Comparison of ENCODE assay signal across 9 mouse cellular contexts in the genomic region with DNA sequence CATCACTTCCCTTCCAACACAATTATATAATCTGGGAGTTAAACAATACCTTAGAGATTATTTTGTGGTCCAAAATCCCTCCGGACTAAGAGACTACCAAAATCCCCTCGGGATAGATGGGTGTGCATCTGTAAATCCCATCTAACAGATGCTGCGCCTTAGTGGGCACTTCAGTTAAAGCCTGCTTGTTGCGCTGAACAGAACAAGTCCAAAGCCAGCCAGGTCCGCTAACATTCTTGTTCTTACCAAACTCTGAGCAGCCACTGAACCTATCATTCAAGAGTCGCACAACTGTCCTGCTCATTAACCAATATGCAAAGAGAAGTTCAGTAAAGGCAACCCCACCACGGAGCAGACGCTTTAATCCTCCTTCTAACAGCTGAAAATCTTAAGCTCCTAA. TPM values are rescaled to one million over a fixed set of nuclear protein-coding genes. Genes with fewer than 3 reads are reported as not detected.
DNase-seq lines count a peak whose midpoint lies in the region; ATAC-seq and TF ChIP-seq lines count a peak whose summit lies in the region.
"Had no signal": no experiment of that assay in that cellular context is flagged by ENCODE, and none has a peak within 500 bp of the region (broad histone marks: within the 10 kb centered on the region; RNA-seq: fewer than 3 reads in every experiment).

No protein-coding gene starts in this region.

- H3K27ac ChIP-seq in lung, postnatal 0 days (ENCODE audit: low read length), result no peak overlapping the region
- H3K27ac ChIP-seq in forebrain, embryonic 11.5 days (ENCODE audit: low read depth, low read length), result no peak overlapping the region
- H3K27ac ChIP-seq in limb, embryonic 11.5 days (replicated peaks; ENCODE audit: low read depth, low read length), result no peak overlapping the region
- no peak overlapping the region for H3K27ac ChIP-seq in olfactory bulb, adult 2 months (ENCODE audit: insufficient read depth, low read depth, low read length)

- no peak for DNase-seq in lung, postnatal 0 days (ENCODE audit: low spot score)
- no peak for DNase-seq in lung, postnatal 10 days
- DNase-seq in forebrain, embryonic 11.5 days (ENCODE audit: low spot score), result no peak
- DNase-seq in limb, embryonic 11.5 days (ENCODE audit: low spot score), result no peak
- DNase-seq in layer of hippocampus, adult 18-20 months (ENCODE audit: low spot score in 2 of 2), result no peak
- DNase-seq in frontal cortex, adult 2 months (ENCODE audit: extremely low spot score in 1 of 2, low spot score in 1 of 2), result no peak

- no peaks in the 10 kb centered on the region for H3K9me3 ChIP-seq in lung, postnatal 0 days (ENCODE audit: low read length)
- peaks cover 3% of the 10 kb centered on the region; the same call in 1 of the 2 replicates for H3K9me3 ChIP-seq in forebrain, embryonic 11.5 days (ENCODE audit: control insufficient read depth, low read length)
- no peaks in the 10 kb centered on the region; the same call in 1 of the 2 replicates for H3K9me3 ChIP-seq in limb, embryonic 11.5 days (ENCODE audit: control insufficient read depth, low read length)

- H3K36me3 ChIP-seq in lung, postnatal 0 days (ENCODE audit: insufficient read depth, low read length), result no peaks in the 10 kb centered on the region
- H3K36me3 ChIP-seq in forebrain, embryonic 11.5 days (ENCODE audit: control insufficient read depth, insufficient read depth, low read length), result peaks cover 4% of the 10 kb centered on the region; the same call in 1 of the 2 replicates
- peaks cover 10% of the 10 kb centered on the region; the same call in 1 of the 2 replicates for H3K36me3 ChIP-seq in limb, embryonic 11.5 days (ENCODE audit: control insufficient read depth, insufficient read depth, low read length)

- WGBS in lung, postnatal 0 days, result 43% methylated on average over 8 of the region's 8 CpGs
- WGBS in forebrain, embryonic 11.5 days, result 45% methylated on average over 8 of the region's 8 CpGs
- WGBS in limb, embryonic 11.5 days, result 60% methylated on average over 8 of the region's 8 CpGs
- WGBS in olfactory bulb, adult 2 months, result 13% methylated on average over 8 of the region's 8 CpGs

- no peak overlapping the region for H3K9ac ChIP-seq in lung, postnatal 0 days (replicated peaks; ENCODE audit: low read depth)
- H3K9ac ChIP-seq in forebrain, embryonic 11.5 days (ENCODE audit: low read length), result peak overlapping the region; percentile 100
- peak overlapping the region; percentile 38; the same call in 1 of the 2 replicates for H3K9ac ChIP-seq in limb, embryonic 11.5 days (ENCODE audit: low read length)

- H3K4me2 ChIP-seq in lung, postnatal 0 days (replicated peaks; ENCODE audit: low read depth, low read length), result peak overlapping the region; percentile 62; the same call in 1 of the 2 replicates
- peak overlapping the region; percentile 58 for H3K4me2 ChIP-seq in forebrain, embryonic 11.5 days (ENCODE audit: low read depth, low read length, severe bottlenecking)
- H3K4me2 ChIP-seq in limb, embryonic 11.5 days (ENCODE audit: low read depth, severe bottlenecking), result peak overlapping the region; percentile 75

- no peak for TF ChIP-seq POLR2A in olfactory bulb, adult 2 months (IDR thresholded peaks at IDR 0.05; ENCODE audit: insufficient read depth, low read depth, low read length)

- no peaks in the 10 kb centered on the region for H3K27me3 ChIP-seq in lung, postnatal 0 days (replicated peaks; ENCODE audit: insufficient read depth, low read length)
- H3K27me3 ChIP-seq in forebrain, embryonic 11.5 days (ENCODE audit: control insufficient read depth, insufficient read depth, low read length), result no peaks in the 10 kb centered on the region
- no peaks in the 10 kb centered on the region for H3K27me3 ChIP-seq in limb, embryonic 11.5 days (ENCODE audit: control insufficient read depth, insufficient read depth, low read length)

- H3K4me1 ChIP-seq in lung, postnatal 0 days (ENCODE audit: insufficient read depth, low read depth, low read length), result peaks cover 5% of the 10 kb centered on the region; the same call in 1 of the 2 replicates
- H3K4me1 ChIP-seq in forebrain, embryonic 11.5 days (replicated peaks; ENCODE audit: control insufficient read depth, insufficient read depth, low read length), result peaks cover 8% of the 10 kb centered on the region; the same call in 1 of the 2 replicates
- peaks cover 10% of the 10 kb centered on the region; the same call in 1 of the 2 replicates for H3K4me1 ChIP-seq in limb, embryonic 11.5 days (ENCODE audit: control insufficient read depth, insufficient read depth, low read length)
- H3K4me1 ChIP-seq in olfactory bulb, adult 2 months (ENCODE audit: control insufficient read depth, insufficient read depth, low read length), result peaks cover 7% of the 10 kb centered on the region

- H3K4me3 ChIP-seq in lung, postnatal 0 days (ENCODE audit: low read depth, low read length), result no peak overlapping the region
- H3K4me3 ChIP-seq in forebrain, embryonic 11.5 days (ENCODE audit: low read depth, low read length), result peak overlapping the region; percentile 97
- H3K4me3 ChIP-seq in limb, embryonic 11.5 days (ENCODE audit: low read depth, low read length), result peak overlapping the region; percentile 100
- peak overlapping the region; percentile 19; the same call in 1 of the 2 replicates for H3K4me3 ChIP-seq in olfactory bulb, adult 2 months (ENCODE audit: insufficient read depth, low read depth, low read length)

- TF ChIP-seq EP300 in lung, postnatal 0 days (IDR thresholded peaks at IDR 0.05), result no peak

- TF ChIP-seq CTCF in lung, postnatal 0 days (IDR thresholded peaks at IDR 0.05), result no peak
- TF ChIP-seq CTCF in olfactory bulb, adult 2 months (IDR thresholded peaks at IDR 0.05; ENCODE audit: insufficient read depth, low read depth, low read length), result no peak

- ATAC-seq in lung, postnatal 0 days, result no peak
- ATAC-seq in forebrain, embryonic 11.5 days (replicated peaks; ENCODE audit: low FRiP score), result no peak
- ATAC-seq in limb, embryonic 11.5 days (ENCODE audit: insufficient number of reproducible peaks, low FRiP score, low TSS enrichment, low read depth), result no peak
- ATAC-seq in inflammation-experienced regulatory T-cells, adult 6 months, result no peak

RNA-seq across cellular contexts. Expression of a gene that starts 2.1 kb away (rescaled TPM):
- polyA plus RNA-seq in lung, postnatal 0 days (2015; fragmentation: Nextera tagmentation; extraction: Ambion mirVana), result 47.6 and 54.1 TPM in 2 replicates
- 50.5 and 56.8 TPM in 2 replicates for polyA plus RNA-seq in forebrain, embryonic 11.5 days (2014; fragmentation: Nextera tagmentation; extraction: Ambion mirVana)
- 29.7 and 42.2 TPM in 2 replicates for polyA plus RNA-seq in limb, embryonic 11.5 days (2014; fragmentation: Nextera tagmentation; extraction: Ambion mirVana)
- polyA plus RNA-seq in olfactory bulb, adult 2 months (2012; ENCODE audit: insufficient read depth, insufficient read length, low replicate concordance, missing spikeins), result 554 TPM in 1 of 2 replicates, not detected in the other
- 10 to 100 TPM; 28.1 to 42.5 (median 32.0) TPM for polyA plus RNA-seq in inflammation-experienced regulatory T-cells, adult 6 months (2017; shearing (Covaris generic))
- 100 to 1,000 TPM; 521 to 525 TPM for total RNA-seq in layer of hippocampus, adult 18-20 months (2021)
- 352 and 353 TPM in 2 replicates for polyA plus RNA-seq in frontal cortex, adult 2 months (2012; rRNA removed)

RNA-seq across cellular contexts. Expression of a gene that starts 13.9 kb away (rescaled TPM):
- not detected in 2 replicates for polyA plus RNA-seq in lung, postnatal 0 days (2015; fragmentation: Nextera tagmentation; extraction: Ambion mirVana)
- polyA plus RNA-seq in forebrain, embryonic 11.5 days (2014; fragmentation: Nextera tagmentation; extraction: Ambion mirVana), result not detected in 2 replicates
- polyA plus RNA-seq in limb, embryonic 11.5 days (2014; fragmentation: Nextera tagmentation; extraction: Ambion mirVana), result not detected in 2 replicates
- polyA plus RNA-seq in olfactory bulb, adult 2 months (2012; ENCODE audit: insufficient read depth, insufficient read length, low replicate concordance, missing spikeins), result not detected in 2 replicates
- polyA plus RNA-seq in inflammation-experienced regulatory T-cells, adult 6 months (2017; shearing (Covaris generic)), result not detected
- total RNA-seq in layer of hippocampus, adult 18-20 months (2021), result 1 to 10 TPM in 1 of 2 experiments, not detected in 1; 1.9 TPM
- polyA plus RNA-seq in frontal cortex, adult 2 months (2012; rRNA removed), result 0.20 TPM in 1 of 2 replicates, not detected in the other
- polyA plus RNA-seq: gonadal fat pad, adult 2 months had no signal

RNA-seq across cellular contexts. Expression of a gene that starts 15.3 kb away (rescaled TPM):
- polyA plus RNA-seq in lung, postnatal 0 days (2015; fragmentation: Nextera tagmentation; extraction: Ambion mirVana), result 627 and 659 TPM in 2 replicates
- polyA plus RNA-seq in forebrain, embryonic 11.5 days (2014; fragmentation: Nextera tagmentation; extraction: Ambion mirVana), result 803 and 835 TPM in 2 replicates
- 1,013 and 1,034 TPM in 2 replicates for polyA plus RNA-seq in limb, embryonic 11.5 days (2014; fragmentation: Nextera tagmentation; extraction: Ambion mirVana)
- 934 TPM in 1 of 2 replicates, not detected in the other for polyA plus RNA-seq in olfactory bulb, adult 2 months (2012; ENCODE audit: insufficient read depth, insufficient read length, low replicate concordance, missing spikeins)
- 1,000 to 10,000 TPM; 1,299 to 2,086 (median 1,613) TPM for polyA plus RNA-seq in inflammation-experienced regulatory T-cells, adult 6 months (2017; shearing (Covaris generic))
- 100 to 1,000 TPM; 526 to 527 TPM for total RNA-seq in layer of hippocampus, adult 18-20 months (2021)
- polyA plus RNA-seq in frontal cortex, adult 2 months (2012; rRNA removed), result 567 and 606 TPM in 2 replicates

RNA-seq across cellular contexts. Expression of a gene that starts 34.1 kb away (rescaled TPM):
- 0.45 and 0.70 TPM in 2 replicates for polyA plus RNA-seq in lung, postnatal 0 days (2015; fragmentation: Nextera tagmentation; extraction: Ambion mirVana)
- 4.7 and 5.3 TPM in 2 replicates for polyA plus RNA-seq in forebrain, embryonic 11.5 days (2014; fragmentation: Nextera tagmentation; extraction: Ambion mirVana)
- polyA plus RNA-seq in limb, embryonic 11.5 days (2014; fragmentation: Nextera tagmentation; extraction: Ambion mirVana), result 5.6 and 6.5 TPM in 2 replicates
- 329 TPM in 1 of 2 replicates, not detected in the other for polyA plus RNA-seq in olfactory bulb, adult 2 months (2012; ENCODE audit: insufficient read depth, insufficient read length, low replicate concordance, missing spikeins)
- polyA plus RNA-seq in inflammation-experienced regulatory T-cells, adult 6 months (2017; shearing (Covaris generic)), result 10 to 100 TPM; 12.2 to 49.0 (median 34.4) TPM
- total RNA-seq in layer of hippocampus, adult 18-20 months (2021), result 100 to 1,000 TPM; 339 to 340 TPM
- 270 and 282 TPM in 2 replicates for polyA plus RNA-seq in frontal cortex, adult 2 months (2012; rRNA removed)

RNA-seq across cellular contexts. Expression of a gene that starts 55.6 kb away (rescaled TPM):
- polyA plus RNA-seq in lung, postnatal 0 days (2015; fragmentation: Nextera tagmentation; extraction: Ambion mirVana), result 30.8 and 38.6 TPM in 2 replicates
- 14.6 and 16.7 TPM in 2 replicates for polyA plus RNA-seq in forebrain, embryonic 11.5 days (2014; fragmentation: Nextera tagmentation; extraction: Ambion mirVana)
- polyA plus RNA-seq in limb, embryonic 11.5 days (2014; fragmentation: Nextera tagmentation; extraction: Ambion mirVana), result 11.0 and 11.4 TPM in 2 replicates
- not detected in 2 replicates for polyA plus RNA-seq in olfactory bulb, adult 2 months (2012; ENCODE audit: insufficient read depth, insufficient read length, low replicate concordance, missing spikeins)
- 100 to 1,000 TPM in 2 of 3 experiments, 10 to 100 TPM in 1; 97.7 to 129 (median 111) TPM for polyA plus RNA-seq in inflammation-experienced regulatory T-cells, adult 6 months (2017; shearing (Covaris generic))
- 10 to 100 TPM; 66.6 to 67.1 TPM for total RNA-seq in layer of hippocampus, adult 18-20 months (2021)
- polyA plus RNA-seq in frontal cortex, adult 2 months (2012; rRNA removed), result 83.9 and 84.2 TPM in 2 replicates
